Comparison of ENCODE assay signal across 8 mouse cellular contexts in the genomic region with DNA sequence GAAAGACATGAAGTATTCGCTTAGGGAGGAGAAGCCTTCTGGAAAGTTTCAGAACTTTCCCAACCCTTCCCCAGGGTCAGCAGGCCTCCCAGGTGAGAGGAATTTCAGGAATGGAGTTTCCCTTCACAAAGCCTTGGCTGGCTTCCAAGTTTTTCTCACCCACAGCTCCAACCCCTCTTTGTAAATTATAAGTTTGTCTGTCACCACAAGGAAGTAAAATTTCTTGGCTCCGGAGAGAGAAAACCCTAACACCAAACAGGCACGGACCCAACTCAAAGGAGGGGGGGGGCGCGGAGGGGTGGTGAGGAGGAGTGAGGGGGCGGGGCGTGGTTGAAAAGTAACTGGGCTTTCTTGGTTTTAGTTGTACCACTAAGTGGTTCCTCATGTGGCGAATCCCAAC. TPM values are rescaled to one million over a fixed set of nuclear protein-coding genes. Genes with fewer than 3 reads are reported as not detected.
DNase-seq lines count a peak whose midpoint lies in the region; ATAC-seq lines count a peak whose summit lies in the region.

No protein-coding gene starts in this region.

- H3K27ac ChIP-seq in forebrain, embryonic 10.5 days = peak overlapping the region; percentile 77; the same call in 1 of the 2 replicates
- H3K27ac ChIP-seq in limb, embryonic 11.5 days (replicated peaks; ENCODE audit: low read depth, low read length) = no peak overlapping the region

- no peaks in the 10 kb centered on the region for H3K36me3 ChIP-seq in forebrain, embryonic 10.5 days (replicated peaks)
- no peaks in the 10 kb centered on the region for H3K36me3 ChIP-seq in limb, embryonic 11.5 days (ENCODE audit: control insufficient read depth, insufficient read depth, low read length)

- peaks cover 10% of the 10 kb centered on the region for H3K27me3 ChIP-seq in forebrain, embryonic 10.5 days (ENCODE audit: poor library complexity, severe bottlenecking)
- no peaks in the 10 kb centered on the region for H3K27me3 ChIP-seq in limb, embryonic 11.5 days (ENCODE audit: control insufficient read depth, insufficient read depth, low read length)

- H3K4me3 ChIP-seq in forebrain, embryonic 10.5 days = peak overlapping the region; percentile 63
- peak overlapping the region; percentile 61 for H3K4me3 ChIP-seq in limb, embryonic 11.5 days (ENCODE audit: low read depth, low read length)

- intact Hi-C loops in left cerebral cortex, postnatal 25 days (cut with DNase I) = no loop called here

- peaks cover 6% of the 10 kb centered on the region; the same call in 1 of the 2 replicates for H3K4me1 ChIP-seq in forebrain, embryonic 10.5 days
- no peaks in the 10 kb centered on the region for H3K4me1 ChIP-seq in limb, embryonic 11.5 days (ENCODE audit: control insufficient read depth, insufficient read depth, low read length)

- DNase-seq in adrenal gland, adult 8-10 months = peak; percentile 8
- DNase-seq in forebrain, embryonic 10.5 days (ENCODE audit: extremely low spot score, low spot score) = peak; percentile 22
- peak; percentile 63 for DNase-seq in limb, embryonic 11.5 days (ENCODE audit: low spot score)
- peak; percentile 76 for DNase-seq in mesoderm, embryonic 11.5 days (ENCODE audit: low read depth, low spot score)
- DNase-seq in frontal cortex, postnatal 25 days (ENCODE audit: low spot score in 2 of 2) = no peak
- no peak for DNase-seq in left cerebral cortex, postnatal 25 days (ENCODE audit: low spot score in 2 of 2)

- peak overlapping the region; percentile 70; the same call in 1 of the 2 replicates for H3K9ac ChIP-seq in limb, embryonic 11.5 days (ENCODE audit: low read length)

- no peaks in the 10 kb centered on the region for H3K9me3 ChIP-seq in forebrain, embryonic 10.5 days
- H3K9me3 ChIP-seq in limb, embryonic 11.5 days (ENCODE audit: control insufficient read depth, low read length) = no peaks in the 10 kb centered on the region

- peak; percentile 19 for ATAC-seq in CD4-positive, CD25-positive, alpha-beta regulatory T cell, adult 4 months
- peak; percentile 42 to 52 for ATAC-seq in hematopoietic stem cell, adult 5-6 weeks (replicated peaks in 1 of 2; ENCODE audit: insufficient read depth in 1 of 2, low FRiP score in 2 of 2, low TSS enrichment in 1 of 2, low read depth in 1 of 2, poor library complexity in 2 of 2, severe bottlenecking in 2 of 2)
- peak; percentile 79 for ATAC-seq in limb, embryonic 11.5 days (ENCODE audit: insufficient number of reproducible peaks, low FRiP score, low TSS enrichment, low read depth)

- WGBS in forebrain, embryonic 10.5 days = 12% methylated on average over 8 of the region's 8 CpGs
- WGBS in limb, embryonic 11.5 days = 6% methylated on average over 8 of the region's 8 CpGs

- peak overlapping the region; percentile 73 for H3K4me2 ChIP-seq in limb, embryonic 11.5 days (ENCODE audit: low read depth, severe bottlenecking)

RNA-seq across cellular contexts. Expression of gene Rab32, which starts 1.0 kb away (rescaled TPM):
- polyA plus RNA-seq in CD4-positive, CD25-positive, alpha-beta regulatory T cell, adult 4 months (2017; shearing (Covaris generic)) = 1 to 10 TPM; 4.6 to 4.8 TPM
- 1 to 10 TPM; 5.1 to 9.8 (median 7.1) TPM for total RNA-seq in adrenal gland, adult 8-10 months (2022)
- 7.1 and 9.8 TPM in 2 replicates for polyA plus RNA-seq in forebrain, embryonic 10.5 days (2016; fragmentation: Nextera tagmentation; extraction: Ambion mirVana)
- 31.8 and 39.1 TPM in 2 replicates for total RNA-seq in hematopoietic stem cell, adult 5-6 weeks (2017)
- polyA plus RNA-seq in limb, embryonic 11.5 days (2014; fragmentation: Nextera tagmentation; extraction: Ambion mirVana) = 26.2 and 33.5 TPM in 2 replicates
- 1 to 10 TPM; 1.6 to 1.9 TPM for total RNA-seq in left cerebral cortex, postnatal 25 days (2021)

Comparison
In these comparisons a context has a peak if more than half of its experiments do, and no peak if none do; other contexts are left out.
1. ATAC-seq: peak in every context shown above with its lines; median percentile 79 in limb, embryonic 11.5 days; 47 in hematopoietic stem cell, adult 5-6 weeks; 19 in CD4-positive, CD25-positive, alpha-beta regulatory T cell, adult 4 months.
2. DNase-seq: peak in adrenal gland, adult 8-10 months (single experiment), forebrain, embryonic 10.5 days (single experiment), limb, embryonic 11.5 days (single experiment) and mesoderm, embryonic 11.5 days (single experiment); none in frontal cortex, postnatal 25 days (0 of 2) and left cerebral cortex, postnatal 25 days (0 of 2).